Mouse (Mus musculus): ENCODE measurements around the gene Spg7. TPM values are rescaled to one million over a fixed set of nuclear protein-coding genes. Genes with fewer than 3 reads are reported as not detected.

Gene Spg7
- polyA plus RNA-seq (2015; fragmentation: Nextera tagmentation; extraction: Ambion mirVana), result 45.3 and 51.8 TPM in 2 replicates

GRCm38 (mm10) chr8:123062721-123063120, at the start of gene Spg7:
TSS of gene Spg7 (plus strand) at chr8:123062942.
- no peaks in the 10 kb centered on the region for H3K36me3 ChIP-seq (ENCODE audit: control insufficient read depth, insufficient read depth)
- ATAC-seq, result no peak
- no peaks in the 10 kb centered on the region for H3K9me3 ChIP-seq (ENCODE audit: control insufficient read depth, low read length)
- no peak within 1 kb of the TSS for H3K27ac ChIP-seq (ENCODE audit: low read length)
- no peaks in the 10 kb centered on the region for H3K27me3 ChIP-seq (replicated peaks; ENCODE audit: control insufficient read depth, insufficient read depth, low read length)
- H3K9ac ChIP-seq (replicated peaks; ENCODE audit: low read depth, low read length), result no peak within 1 kb of the TSS
- H3K4me1 ChIP-seq (replicated peaks; ENCODE audit: control insufficient read depth, insufficient read depth, low read length), result peaks cover 22% of the 10 kb centered on the region
- no peak within 1 kb of the TSS for H3K4me2 ChIP-seq (ENCODE audit: low read length)
- H3K4me3 ChIP-seq (replicated peaks; ENCODE audit: low read length), result no peak within 1 kb of the TSS
- WGBS, result 73% methylated on average over 7 of the region's 7 CpGs

DNA sequence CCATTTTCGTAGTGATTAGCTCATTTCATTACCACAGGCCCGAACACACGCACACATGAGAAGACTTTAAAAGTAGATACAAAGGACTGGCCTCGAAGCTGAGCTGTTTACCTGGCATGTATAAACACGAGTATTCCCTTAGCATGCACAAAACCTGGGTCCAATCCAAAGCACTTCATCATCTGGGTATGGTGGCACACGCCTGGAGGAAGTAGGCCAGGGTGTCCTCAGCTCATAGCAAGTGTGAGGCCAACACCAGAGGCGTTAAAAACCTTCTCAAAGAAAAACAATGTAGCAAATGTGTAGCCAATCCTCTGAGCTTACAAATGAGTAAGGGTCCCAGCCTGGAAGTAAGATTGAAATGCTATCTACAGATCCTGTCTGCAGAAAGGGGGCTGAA, 48.3 kb upstream of the Spg7 start:
- no peak overlapping the region for H3K9ac ChIP-seq (replicated peaks; ENCODE audit: low read depth, low read length)
- H3K4me1 ChIP-seq (replicated peaks; ENCODE audit: control insufficient read depth, insufficient read depth, low read length), result peaks cover 13% of the 10 kb centered on the region
- no peaks in the 10 kb centered on the region for H3K36me3 ChIP-seq (ENCODE audit: control insufficient read depth, insufficient read depth)
- no peak overlapping the region for H3K27ac ChIP-seq (ENCODE audit: low read length)
- 77% methylated on average over 7 of the region's 7 CpGs for WGBS
- no peaks in the 10 kb centered on the region for H3K9me3 ChIP-seq (ENCODE audit: control insufficient read depth, low read length)
- no peak overlapping the region for H3K4me2 ChIP-seq (ENCODE audit: low read length)
- H3K27me3 ChIP-seq (replicated peaks; ENCODE audit: control insufficient read depth, insufficient read depth, low read length), result no peaks in the 10 kb centered on the region
- H3K4me3 ChIP-seq (replicated peaks; ENCODE audit: low read length), result no peak overlapping the region
- ATAC-seq, result no peak

DNA sequence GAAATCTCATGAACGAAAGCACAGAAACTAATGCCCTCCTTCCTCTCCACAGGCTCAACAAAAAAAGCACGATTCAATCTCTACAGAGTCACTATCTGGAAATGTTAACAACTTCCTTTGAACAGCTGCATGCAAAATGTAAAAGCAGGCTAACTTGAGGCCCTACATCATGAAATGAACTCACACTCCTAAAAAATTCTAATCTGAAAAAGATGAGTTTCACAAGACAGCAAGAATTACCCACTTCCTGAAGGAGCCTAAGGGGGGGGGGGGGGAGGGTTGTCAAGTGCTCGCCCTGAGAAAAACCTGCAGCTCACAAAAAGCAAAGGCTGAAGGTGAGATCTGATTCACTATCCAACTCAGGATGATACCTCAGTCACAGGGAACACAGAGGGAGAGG, 47.7 kb upstream of the Spg7 start:
- Histone ChIP-seq H3K9ac (replicated peaks; ENCODE audit: low read depth, low read length) (no peak overlapping the region), H3K4me1 (replicated peaks; ENCODE audit: control insufficient read depth, insufficient read depth, low read length) (peaks cover 15% of the 10 kb centered on the region), H3K27me3 (replicated peaks; ENCODE audit: control insufficient read depth, insufficient read depth, low read length) (no peaks in the 10 kb centered on the region), H3K27ac (ENCODE audit: low read length) (no peak overlapping the region), H3K4me3 (replicated peaks; ENCODE audit: low read length) (no peak overlapping the region), H3K9me3 (ENCODE audit: control insufficient read depth, low read length) (no peaks in the 10 kb centered on the region), H3K36me3 (ENCODE audit: control insufficient read depth, insufficient read depth) (no peaks in the 10 kb centered on the region), H3K4me2 (ENCODE audit: low read length) (no peak overlapping the region)
- 78% methylated on average over 3 of the region's 3 CpGs for WGBS
- ATAC-seq, result no peak

GRCm38 (mm10) chr8:123017143-123017542, 45.6 kb upstream of the Spg7 start:
- Histone ChIP-seq H3K27ac (ENCODE audit: low read length) (no peak overlapping the region), H3K4me3 (replicated peaks; ENCODE audit: low read length) (no peak overlapping the region), H3K4me2 (ENCODE audit: low read length) (no peak overlapping the region), H3K36me3 (ENCODE audit: control insufficient read depth, insufficient read depth) (no peaks in the 10 kb centered on the region), H3K4me1 (replicated peaks; ENCODE audit: control insufficient read depth, insufficient read depth, low read length) (peaks cover 22% of the 10 kb centered on the region), H3K9ac (replicated peaks; ENCODE audit: low read depth, low read length) (no peak overlapping the region), H3K9me3 (ENCODE audit: control insufficient read depth, low read length) (no peaks in the 10 kb centered on the region), H3K27me3 (replicated peaks; ENCODE audit: control insufficient read depth, insufficient read depth, low read length) (no peaks in the 10 kb centered on the region)
- 95% methylated on average over 4 of the region's 4 CpGs for WGBS
- no peak for ATAC-seq

- Histone ChIP-seq H3K9me3 (ENCODE audit: control insufficient read depth, low read length) (no peaks in the 10 kb centered on the region), H3K4me3 (replicated peaks; ENCODE audit: low read length) (no peak overlapping the region), H3K27ac (ENCODE audit: low read length) (no peak overlapping the region), H3K4me2 (ENCODE audit: low read length) (no peak overlapping the region), H3K4me1 (replicated peaks; ENCODE audit: control insufficient read depth, insufficient read depth, low read length) (peaks cover 22% of the 10 kb centered on the region), H3K27me3 (replicated peaks; ENCODE audit: control insufficient read depth, insufficient read depth, low read length) (no peaks in the 10 kb centered on the region), H3K36me3 (ENCODE audit: control insufficient read depth, insufficient read depth) (no peaks in the 10 kb centered on the region), H3K9ac (replicated peaks; ENCODE audit: low read depth, low read length) (no peak overlapping the region)
- 57% methylated on average over 4 of the region's 4 CpGs for WGBS
- no peak for ATAC-seq
These were observed 44.1 kb upstream of the Spg7 start for GRCm38 (mm10) chr8:123018484-123019164.

DNA sequence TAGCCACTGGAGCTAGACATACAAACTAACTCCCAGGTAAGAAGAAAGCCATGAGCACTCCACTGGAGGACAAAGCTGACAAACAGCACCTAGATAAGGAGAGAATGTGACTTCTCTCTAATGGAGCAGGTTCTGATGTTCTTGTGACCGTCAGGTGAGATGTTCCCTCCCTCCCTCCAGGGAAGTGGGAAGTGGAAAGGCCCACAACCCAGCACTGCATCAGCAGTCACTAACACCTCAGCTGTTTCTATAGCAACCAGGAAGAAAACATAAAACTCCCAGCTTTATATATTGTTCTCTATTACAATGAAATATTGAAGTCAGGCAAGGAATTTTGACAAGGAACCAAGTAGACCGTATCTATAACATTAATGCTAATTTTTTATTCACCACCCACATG, 42.7 kb upstream of the Spg7 start:
- no peak for ATAC-seq
- H3K4me3 ChIP-seq (replicated peaks; ENCODE audit: low read length), result no peak overlapping the region
- no peak overlapping the region for H3K4me2 ChIP-seq (ENCODE audit: low read length)
- H3K4me1 ChIP-seq (replicated peaks; ENCODE audit: control insufficient read depth, insufficient read depth, low read length), result peaks cover 18% of the 10 kb centered on the region
- no peak overlapping the region for H3K9ac ChIP-seq (replicated peaks; ENCODE audit: low read depth, low read length)
- H3K36me3 ChIP-seq (ENCODE audit: control insufficient read depth, insufficient read depth), result no peaks in the 10 kb centered on the region
- H3K9me3 ChIP-seq (ENCODE audit: control insufficient read depth, low read length), result no peaks in the 10 kb centered on the region
- 79% methylated on average over 2 of the region's 2 CpGs for WGBS
- H3K27ac ChIP-seq (ENCODE audit: low read length), result no peak overlapping the region
- H3K27me3 ChIP-seq (replicated peaks; ENCODE audit: control insufficient read depth, insufficient read depth, low read length), result no peaks in the 10 kb centered on the region

DNA sequence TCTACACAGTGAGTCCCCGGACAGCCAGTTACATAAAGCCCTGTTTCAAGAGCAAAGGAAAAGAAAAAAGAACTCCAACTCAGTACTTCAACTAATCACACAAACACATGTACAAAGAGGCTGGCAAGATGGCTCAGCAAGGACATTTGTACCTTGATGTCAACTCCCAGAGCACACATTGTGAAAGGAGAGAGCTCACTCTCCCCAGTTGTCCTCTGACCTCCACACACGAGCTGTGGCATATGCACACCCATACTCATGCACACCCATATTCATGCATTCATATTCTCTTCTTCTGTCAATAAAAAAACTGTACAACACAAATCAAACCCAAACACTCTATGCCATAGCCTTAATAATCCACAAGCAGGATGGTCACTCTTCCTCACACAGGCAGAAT, 41.9 kb upstream of the Spg7 start:
- 78% methylated on average over 2 of the region's 2 CpGs for WGBS
- H3K36me3 ChIP-seq (ENCODE audit: control insufficient read depth, insufficient read depth), result no peaks in the 10 kb centered on the region

DNA sequence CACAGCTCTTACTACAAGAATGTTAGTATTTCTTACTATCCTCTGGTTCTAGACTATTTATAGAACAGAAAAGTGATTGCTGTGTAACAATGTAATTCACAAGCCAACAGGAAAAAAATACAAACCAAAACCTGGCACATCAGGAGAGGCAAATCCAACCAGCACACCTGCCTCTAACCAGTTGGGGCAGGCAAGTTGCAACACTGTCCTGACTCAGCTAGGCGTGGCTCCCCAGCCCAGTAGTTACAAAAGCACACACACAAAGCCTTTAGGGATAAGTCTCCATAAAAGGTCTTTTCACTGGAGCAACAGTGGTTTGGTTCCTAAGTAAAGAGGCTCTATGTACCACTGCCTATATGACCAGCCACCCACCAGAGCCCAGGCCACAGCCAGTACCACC, 41.5 kb upstream of the Spg7 start:
- peaks cover 18% of the 10 kb centered on the region for H3K4me1 ChIP-seq (replicated peaks; ENCODE audit: control insufficient read depth, insufficient read depth, low read length)
- H3K4me3 ChIP-seq (replicated peaks; ENCODE audit: low read length), result no peak overlapping the region
- no peak for ATAC-seq
- no peak overlapping the region for H3K4me2 ChIP-seq (ENCODE audit: low read length)
- no peak overlapping the region for H3K9ac ChIP-seq (replicated peaks; ENCODE audit: low read depth, low read length)
- H3K27me3 ChIP-seq (replicated peaks; ENCODE audit: control insufficient read depth, insufficient read depth, low read length), result no peaks in the 10 kb centered on the region
- no peaks in the 10 kb centered on the region for H3K36me3 ChIP-seq (ENCODE audit: control insufficient read depth, insufficient read depth)
- WGBS, result 54% methylated on average over 1 of the region's 1 CpGs
- no peaks in the 10 kb centered on the region for H3K9me3 ChIP-seq (ENCODE audit: control insufficient read depth, low read length)
- no peak overlapping the region for H3K27ac ChIP-seq (ENCODE audit: low read length)

More for the DNA sequence above, 41.9 kb upstream of the Spg7 start:
- Histone ChIP-seq H3K9me3 (ENCODE audit: control insufficient read depth, low read length) (no peaks in the 10 kb centered on the region), H3K27me3 (replicated peaks; ENCODE audit: control insufficient read depth, insufficient read depth, low read length) (no peaks in the 10 kb centered on the region), H3K27ac (ENCODE audit: low read length) (no peak overlapping the region), H3K4me2 (ENCODE audit: low read length) (no peak overlapping the region), H3K4me3 (replicated peaks; ENCODE audit: low read length) (no peak overlapping the region), H3K4me1 (replicated peaks; ENCODE audit: control insufficient read depth, insufficient read depth, low read length) (peaks cover 18% of the 10 kb centered on the region), H3K9ac (replicated peaks; ENCODE audit: low read depth, low read length) (no peak overlapping the region)
- ATAC-seq, result no peak

DNA sequence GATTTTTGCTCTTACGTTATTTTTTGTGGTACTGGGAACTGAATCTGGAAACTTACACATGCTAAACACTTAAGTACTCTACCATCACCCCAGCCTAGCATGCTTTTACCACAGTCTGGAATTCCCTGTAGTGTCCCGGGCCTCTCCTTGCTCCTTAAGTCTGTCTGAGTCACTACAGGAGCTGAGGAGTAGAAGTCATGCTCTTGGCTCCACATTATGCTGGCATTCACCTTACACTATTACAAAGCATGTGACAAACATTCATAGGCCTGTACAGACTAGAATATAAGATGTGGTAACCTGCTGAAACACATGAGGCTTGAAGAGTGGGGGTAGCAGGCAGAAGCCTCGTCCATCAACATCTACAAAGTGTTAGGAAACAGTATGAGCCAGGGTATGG, 40.0 kb upstream of the Spg7 start:
- Histone ChIP-seq H3K4me2 (ENCODE audit: low read length) (no peak overlapping the region), H3K4me3 (replicated peaks; ENCODE audit: low read length) (no peak overlapping the region), H3K9ac (replicated peaks; ENCODE audit: low read depth, low read length) (no peak overlapping the region), H3K27me3 (replicated peaks; ENCODE audit: control insufficient read depth, insufficient read depth, low read length) (no peaks in the 10 kb centered on the region), H3K4me1 (replicated peaks; ENCODE audit: control insufficient read depth, insufficient read depth, low read length) (peaks cover 18% of the 10 kb centered on the region), H3K9me3 (ENCODE audit: control insufficient read depth, low read length) (no peaks in the 10 kb centered on the region), H3K36me3 (ENCODE audit: control insufficient read depth, insufficient read depth) (no peaks in the 10 kb centered on the region), H3K27ac (ENCODE audit: low read length) (no peak overlapping the region)
- 88% methylated on average over 3 of the region's 3 CpGs for WGBS
- no peak for ATAC-seq

DNA sequence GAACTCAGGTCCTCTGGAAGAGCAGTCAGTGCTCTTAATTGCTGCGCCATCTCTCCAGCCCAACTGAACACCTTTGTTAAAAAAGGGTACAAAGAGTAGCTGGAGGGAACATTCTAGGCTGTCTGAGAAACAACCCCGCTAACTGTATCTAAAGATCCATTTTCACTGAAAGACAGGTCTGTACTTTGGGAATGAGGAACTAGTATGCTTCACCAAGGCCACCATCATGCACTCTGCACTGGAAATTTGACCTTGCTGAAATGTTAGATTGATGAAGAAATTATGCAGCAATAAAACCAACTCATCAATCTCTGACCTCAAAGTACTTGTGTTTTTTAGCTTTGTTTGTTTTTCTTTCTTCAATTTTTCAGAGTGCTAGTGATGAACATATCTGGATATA, 38.5 kb upstream of the Spg7 start:
- H3K36me3 ChIP-seq (ENCODE audit: control insufficient read depth, insufficient read depth), result no peaks in the 10 kb centered on the region
- H3K9me3 ChIP-seq (ENCODE audit: control insufficient read depth, low read length), result no peaks in the 10 kb centered on the region
- peaks cover 10% of the 10 kb centered on the region for H3K4me1 ChIP-seq (replicated peaks; ENCODE audit: control insufficient read depth, insufficient read depth, low read length)
- no peak for ATAC-seq
- H3K4me2 ChIP-seq (ENCODE audit: low read length), result no peak overlapping the region
- no peak overlapping the region for H3K4me3 ChIP-seq (replicated peaks; ENCODE audit: low read length)
- 94% methylated on average over 2 of the region's 2 CpGs for WGBS
- no peak overlapping the region for H3K27ac ChIP-seq (ENCODE audit: low read length)
- H3K27me3 ChIP-seq (replicated peaks; ENCODE audit: control insufficient read depth, insufficient read depth, low read length), result no peaks in the 10 kb centered on the region
- no peak overlapping the region for H3K9ac ChIP-seq (replicated peaks; ENCODE audit: low read depth, low read length)

Data from forebrain, embryonic 16.5 days (tissue).